Mouse (Mus musculus) R1 (cell line): ENCODE results near the gene Zfp408.
A peak's percentile ranks its signal among the peaks of the same experiment; 100 is the strongest.

Experiments used
- DNase-seq: peaks from one replicate; pipeline ENCODE4 v3.0.0-alpha.2; 2018; ENCODE audit warnings: low read depth, low spot score

The Zfp408 gene

DNA sequence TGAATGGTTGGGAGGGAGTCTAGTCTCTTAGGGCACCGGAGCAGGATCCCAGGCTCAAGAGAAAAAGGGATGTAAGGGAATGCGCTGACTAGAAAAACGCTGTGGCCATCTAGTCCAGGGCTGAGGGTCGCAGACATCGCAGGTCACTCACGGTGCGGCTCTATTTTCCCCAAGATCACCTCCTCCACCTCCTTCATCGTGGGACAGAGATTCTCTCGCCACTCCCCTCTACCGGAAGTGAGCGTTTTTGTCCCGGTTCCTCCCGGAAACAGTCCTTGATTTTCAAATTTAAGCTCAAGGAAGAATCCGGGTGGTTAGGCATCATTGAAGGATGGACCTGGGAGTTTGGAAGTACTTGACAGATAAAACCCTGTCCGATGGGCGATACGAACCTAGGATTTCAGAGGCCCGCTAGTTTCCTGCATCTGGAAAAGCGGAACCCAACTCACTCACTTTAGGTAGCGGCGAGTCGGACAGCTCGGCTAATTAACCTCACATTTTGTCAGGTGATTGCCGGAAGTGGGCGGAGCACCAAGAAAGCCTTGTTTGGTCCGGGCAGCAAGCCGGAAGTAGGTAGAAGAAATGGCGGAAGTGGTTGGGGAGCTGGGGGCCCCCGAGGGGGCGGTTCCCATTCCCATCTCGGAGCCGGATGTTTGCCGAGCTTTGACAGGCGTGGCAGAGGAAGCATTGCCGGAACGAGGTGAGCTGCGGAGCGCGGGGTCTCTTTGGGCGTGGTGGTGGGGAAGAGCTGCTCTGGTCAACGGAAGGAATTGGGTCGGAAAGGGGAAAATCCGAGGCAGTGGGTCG, at the start of gene Zfp408, which contains the start of gene Arhgap1:
Zfp408 (minus strand) TSS at position 239 of the 807 bp plus-strand sequence.
Arhgap1 (plus strand) TSS at position 308 of the 807 bp plus-strand sequence.
- peak; percentile 100 for DNase-seq

DNA sequence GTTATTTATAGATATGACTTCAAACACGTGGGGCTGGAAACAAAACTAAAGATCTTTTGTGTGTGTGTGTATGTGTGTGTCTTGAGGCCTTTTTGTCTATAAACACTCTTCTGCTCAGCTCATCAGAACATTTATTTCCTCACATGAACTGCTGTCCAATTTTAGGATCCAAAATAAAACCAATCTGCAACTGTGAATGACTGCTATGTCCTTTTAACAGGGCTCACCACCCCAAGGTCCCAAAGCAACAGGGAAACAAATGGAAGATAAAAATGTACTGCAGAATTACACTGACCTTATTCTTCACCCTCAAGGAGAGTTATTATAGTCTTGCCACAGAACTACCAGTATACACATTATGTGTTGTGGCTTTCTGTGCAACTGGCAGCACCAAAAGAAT, 49.6 kb upstream of the Zfp408 start:
- no peak for DNase-seq

DNA sequence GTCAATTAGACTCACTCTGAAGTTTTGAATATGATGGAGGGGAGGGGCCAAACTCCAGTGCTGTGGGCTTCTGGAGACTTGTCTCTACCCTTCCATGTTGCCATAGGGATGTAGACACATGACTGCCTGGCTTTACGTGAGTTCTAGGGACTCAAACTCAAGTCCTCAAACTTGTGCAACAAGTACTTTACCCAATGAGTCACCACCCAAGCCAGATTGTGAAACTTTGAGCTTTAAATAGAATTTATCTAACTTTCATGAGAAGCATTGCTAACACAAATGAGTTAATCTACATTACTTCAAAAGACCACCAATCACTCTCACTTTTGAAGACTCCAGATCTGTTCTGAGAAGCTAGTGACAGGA, 46.6 kb upstream of the Zfp408 start:
- DNase-seq, result no peak

DNA sequence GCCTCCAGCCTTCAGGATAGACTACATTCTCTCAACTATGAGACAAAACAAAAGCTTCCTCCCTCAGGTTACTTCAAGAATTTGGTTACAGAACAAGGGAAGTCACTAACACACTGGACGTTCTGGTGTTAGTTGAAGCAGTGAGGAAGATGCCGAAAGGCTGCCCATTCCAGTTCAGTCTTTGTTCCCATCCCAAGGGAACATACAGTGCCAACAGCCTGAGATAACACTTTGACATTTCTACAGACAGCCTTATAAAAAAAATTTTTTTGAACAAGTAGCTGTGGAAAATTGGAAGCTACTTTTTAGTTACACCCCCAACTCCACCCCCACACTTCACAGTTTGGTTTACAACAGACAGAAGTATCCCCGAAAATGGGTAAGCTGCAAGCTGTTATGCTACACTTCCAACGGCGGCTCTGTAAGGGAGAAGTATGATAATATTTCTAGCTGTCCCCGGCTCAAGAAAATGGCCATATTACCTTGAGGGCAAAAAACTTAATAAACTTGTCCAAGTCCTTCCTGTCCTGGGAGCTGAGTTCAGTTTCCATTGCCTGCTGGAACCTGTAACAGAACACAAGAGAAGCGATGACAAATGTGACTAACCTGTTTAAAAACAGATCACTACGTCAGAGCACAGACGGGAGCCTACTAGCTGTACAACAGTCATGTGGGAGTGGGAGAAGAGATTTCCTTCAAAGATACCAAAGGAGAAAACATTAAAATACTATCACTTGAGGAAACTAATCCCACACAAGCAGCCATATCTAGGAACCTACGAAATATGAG, 46.0 kb upstream of the Zfp408 start:
- no peak for DNase-seq

DNA sequence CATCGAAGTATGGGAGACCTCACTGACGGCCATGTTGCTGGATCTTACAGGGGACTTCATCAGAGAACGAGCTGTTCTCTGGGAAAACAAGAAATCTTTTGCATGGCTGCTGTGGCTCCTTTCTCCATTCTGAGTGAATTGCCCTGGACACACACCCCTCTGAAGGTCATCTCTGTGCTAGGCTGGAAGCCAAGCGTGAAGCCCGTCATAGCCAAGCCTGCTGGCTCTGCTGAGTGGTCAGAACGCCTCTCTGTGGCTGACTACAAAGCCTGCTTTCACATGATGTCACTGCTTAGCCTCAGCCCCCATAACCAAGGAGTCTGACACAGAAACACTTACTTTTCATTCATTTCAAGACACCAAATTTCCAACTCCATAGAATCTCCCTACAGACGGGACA, 39.9 kb upstream of the Zfp408 start:
- DNase-seq, result no peak

DNA sequence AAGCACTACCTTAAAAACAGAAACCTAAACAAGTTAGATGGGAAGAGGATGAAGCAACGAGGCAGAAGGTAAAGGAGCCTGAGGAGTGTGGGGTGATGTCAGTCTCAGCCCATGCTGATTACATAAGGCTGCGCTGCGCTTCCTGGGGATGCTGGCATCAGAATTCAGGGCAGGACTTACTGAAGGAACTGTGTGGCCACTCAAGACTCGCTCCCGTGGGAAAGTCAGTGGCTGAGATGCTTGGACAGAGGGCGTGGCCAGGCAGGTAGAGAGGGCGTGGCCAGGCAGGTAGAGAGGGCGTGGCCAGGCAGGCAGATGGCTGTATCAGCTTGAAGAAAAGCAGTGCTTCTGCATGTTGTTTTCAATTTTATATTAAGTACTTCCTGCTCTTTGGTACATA, 34.3 kb upstream of the Zfp408 start:
- DNase-seq, result no peak

DNA sequence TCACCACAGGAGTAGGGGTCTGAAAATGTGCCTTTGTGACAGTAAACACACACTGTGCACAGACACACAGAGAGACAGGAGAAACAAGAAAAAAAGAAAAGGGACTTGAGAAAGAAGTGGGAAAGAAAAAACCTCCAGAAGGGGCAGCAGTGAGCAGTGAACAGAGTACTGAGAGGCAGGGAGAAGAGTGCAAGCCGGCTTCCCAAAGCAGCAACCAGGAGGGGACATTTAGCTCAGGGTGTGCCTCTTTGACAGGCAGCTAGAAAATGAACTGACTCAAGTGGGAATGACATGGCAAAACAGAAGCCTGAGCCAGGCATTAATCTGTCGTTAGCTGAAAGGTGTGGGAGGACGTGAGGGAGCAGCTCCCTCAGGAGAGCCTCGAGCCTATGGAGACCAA, 33.3 kb upstream of the Zfp408 start:
- peak; percentile 82 for DNase-seq

DNA sequence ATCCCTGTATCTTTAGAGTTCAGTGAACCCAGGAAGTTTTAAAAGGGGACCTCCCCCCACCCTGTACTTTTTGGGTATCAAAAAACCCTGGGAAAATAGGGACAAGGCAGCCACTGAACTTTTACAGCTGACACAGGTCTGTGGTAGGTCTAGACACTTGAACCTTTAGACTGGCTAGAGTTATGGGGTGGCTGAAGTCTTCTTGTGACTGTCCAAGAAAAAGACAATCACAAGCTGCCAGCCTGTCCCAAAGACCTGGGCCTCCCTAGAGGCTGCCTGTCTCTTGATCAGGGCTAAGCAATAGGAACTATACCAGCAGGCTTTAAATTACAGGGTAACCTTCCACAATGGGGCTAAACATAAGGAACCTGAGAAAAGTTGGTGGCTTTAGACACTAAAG, 27.4 kb upstream of the Zfp408 start:
- DNase-seq, result no peak

DNA sequence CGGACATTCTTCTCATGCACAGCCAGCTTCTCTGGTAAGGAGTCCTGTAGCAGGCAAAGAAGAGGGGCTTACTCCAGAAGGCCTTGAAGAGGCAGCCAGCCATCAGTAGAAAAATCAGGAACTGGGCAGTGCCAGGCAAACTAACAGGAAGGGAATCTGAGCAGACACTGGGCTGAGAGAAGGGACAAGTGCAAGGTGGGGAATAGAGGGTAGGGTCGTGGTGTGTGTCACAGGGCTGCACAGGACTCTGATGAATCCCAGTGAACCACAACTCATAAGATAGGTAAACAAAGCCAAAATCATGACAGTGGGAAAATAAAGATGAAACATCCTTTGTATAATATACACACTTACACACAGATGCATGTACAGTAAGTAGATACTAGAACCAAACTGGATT, 26.8 kb upstream of the Zfp408 start:
- DNase-seq, result no peak

DNA sequence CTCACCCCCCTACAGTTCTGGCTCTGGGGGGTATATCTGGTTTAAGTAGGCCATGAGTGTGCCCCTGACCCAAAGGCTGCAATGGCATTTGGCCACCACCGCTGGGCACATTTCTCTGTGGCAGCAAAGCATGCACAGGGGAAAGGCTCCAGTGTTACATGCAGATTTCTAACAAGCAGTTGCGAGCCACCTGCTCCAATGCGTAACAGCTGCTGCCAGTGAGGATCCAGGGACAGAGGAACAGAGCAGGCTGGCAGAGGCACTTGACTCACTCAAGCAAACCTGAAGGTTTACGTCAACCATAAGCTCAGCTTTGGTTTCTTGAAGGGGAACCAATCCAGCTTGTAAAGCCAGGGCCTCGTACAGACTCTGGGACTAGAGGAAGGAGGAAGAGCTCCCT, 25.3 kb upstream of the Zfp408 start:
- DNase-seq, result no peak

DNA sequence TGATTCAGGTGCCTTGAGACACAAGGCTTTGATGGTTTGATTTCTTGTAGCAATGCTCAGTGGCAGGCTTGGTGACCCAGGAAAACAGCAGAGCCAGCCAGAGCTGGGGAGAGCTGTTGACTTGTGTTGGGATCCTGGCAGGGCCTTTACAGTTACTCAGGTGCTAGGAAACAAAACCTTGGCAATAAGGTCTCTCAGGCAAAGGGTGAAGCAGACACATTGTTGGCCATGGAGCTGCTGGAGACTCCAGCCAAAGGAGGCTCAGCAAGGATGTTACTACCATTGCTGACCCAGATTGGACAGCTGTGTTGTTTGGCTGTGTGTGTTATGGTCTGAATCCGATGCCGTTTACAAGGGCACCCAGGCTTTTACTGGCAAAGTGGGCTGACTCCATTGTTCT, 24.0 kb upstream of the Zfp408 start:
- no peak for DNase-seq

DNA sequence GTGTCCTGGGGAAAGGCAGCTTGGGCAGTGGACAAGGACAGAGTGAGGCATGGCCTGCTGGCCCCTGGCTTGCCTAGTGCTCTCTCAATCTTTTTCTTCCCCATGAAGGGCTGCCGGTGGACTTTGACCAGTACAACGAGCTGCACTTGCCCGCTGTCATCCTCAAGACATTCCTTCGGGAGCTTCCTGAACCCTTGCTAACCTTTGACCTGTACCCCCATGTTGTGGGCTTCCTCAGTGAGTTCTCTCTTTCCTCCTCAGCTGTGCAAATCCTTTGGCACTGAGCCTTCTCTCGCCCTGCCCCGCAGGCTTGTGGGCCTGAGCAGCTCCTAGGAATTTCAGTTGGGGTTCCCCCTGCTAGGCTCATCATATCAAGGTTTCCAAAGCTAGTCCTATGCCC, 20.4 kb upstream of the Zfp408 start:
- no peak for DNase-seq

DNA sequence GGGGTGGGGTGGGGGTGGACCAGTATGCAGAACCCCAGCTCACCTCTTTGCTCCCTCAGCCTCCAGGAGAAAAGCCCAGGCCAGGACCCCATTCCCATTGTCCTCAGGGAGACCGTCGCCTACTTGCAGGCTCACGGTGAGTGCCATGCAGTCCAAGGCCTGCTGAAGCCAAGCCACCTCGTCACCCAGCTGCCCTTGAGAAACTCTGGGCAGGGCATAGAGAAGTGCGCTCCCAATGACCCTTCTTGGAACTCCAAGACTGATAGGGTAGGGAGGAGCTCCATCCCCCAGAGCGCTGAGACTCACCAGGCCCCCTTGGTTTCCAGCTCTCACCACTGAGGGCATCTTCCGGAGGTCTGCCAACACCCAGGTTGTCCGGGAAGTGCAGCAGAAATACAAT, 19.7 kb upstream of the Zfp408 start:
- DNase-seq, result no peak

DNA sequence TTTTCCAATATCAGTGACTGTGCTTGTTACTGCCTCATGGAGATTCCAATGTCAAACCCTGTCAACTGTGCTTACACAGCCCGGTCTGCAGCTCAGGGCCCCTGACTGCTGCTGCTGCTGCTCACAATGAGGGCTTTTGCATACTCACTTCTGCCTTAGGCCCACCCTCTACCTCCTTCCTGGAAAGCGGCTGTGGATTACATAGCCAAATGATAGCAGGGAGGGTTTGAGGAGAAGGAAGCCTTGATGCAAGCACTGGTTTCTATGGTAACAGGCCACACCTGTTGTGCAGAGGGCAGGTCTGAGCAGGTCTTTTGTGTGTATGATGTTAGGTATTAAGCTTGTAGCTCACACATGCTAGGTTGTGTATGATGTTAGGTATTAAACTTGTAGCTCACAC, 18.2 kb upstream of the Zfp408 start:
- DNase-seq, result peak; percentile 84

DNA sequence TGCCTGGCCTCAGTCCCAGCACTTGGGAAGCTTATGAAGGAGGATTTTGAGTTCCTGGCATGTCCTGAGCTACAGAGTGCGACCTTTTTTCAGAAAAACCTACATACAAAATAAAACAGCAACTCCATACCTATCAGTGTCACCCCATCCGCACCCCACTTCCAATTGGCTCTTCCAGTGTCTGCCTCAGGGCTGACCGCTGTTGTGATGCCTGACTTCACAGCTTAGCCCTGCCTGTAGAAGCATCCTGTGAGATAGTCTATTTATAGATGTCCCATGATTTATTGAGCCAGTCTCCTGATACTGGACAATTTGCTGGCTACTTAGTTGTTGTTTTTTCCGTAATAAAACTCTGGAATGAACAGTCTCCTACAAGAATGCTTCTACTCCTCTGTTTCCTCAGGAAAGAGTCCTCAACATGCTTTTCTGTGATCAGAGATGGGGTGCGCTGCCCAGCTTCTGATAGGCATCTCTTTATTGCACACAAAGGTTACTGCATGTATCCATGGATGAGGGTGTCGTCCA, 16.9 kb upstream of the Zfp408 start:
- DNase-seq, result no peak

DNA sequence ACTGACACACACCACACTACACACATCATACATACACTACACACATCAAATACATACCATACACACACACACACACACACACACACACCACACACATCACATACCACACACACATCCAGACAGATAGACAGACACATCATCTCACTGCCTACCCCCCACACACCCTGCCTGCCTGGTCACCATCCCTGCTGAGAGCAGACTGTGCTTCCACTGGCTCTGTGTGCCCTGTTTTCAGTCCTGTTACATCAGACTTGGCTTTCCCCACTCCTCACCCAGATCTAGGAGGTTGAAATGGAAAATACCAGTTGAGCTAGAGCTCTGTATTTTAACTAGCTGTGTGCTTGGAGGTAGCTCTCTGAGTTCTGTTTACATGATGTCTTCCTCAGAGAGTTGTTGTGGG, 15.2 kb upstream of the Zfp408 start:
- no peak for DNase-seq

DNA sequence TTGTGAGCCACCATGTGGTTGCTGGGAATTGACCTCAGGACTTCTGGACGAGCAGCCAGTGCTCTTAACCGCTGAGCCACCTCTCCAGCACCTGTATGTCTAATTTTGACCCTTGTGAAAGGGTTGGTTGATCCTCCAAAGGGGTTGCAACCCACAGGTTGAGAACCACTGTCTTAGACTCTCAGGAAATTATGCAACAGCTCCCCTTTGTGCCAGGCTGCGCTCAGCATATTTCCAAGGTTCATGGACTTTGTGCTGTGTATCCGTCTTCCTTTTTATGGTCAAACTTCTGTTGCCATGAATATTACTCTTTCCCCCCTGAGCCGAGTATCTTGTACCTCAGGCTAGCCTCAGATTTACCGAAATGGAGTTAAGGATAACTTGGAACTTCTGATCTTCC, 11.4 kb upstream of the Zfp408 start:
- no peak for DNase-seq

DNA sequence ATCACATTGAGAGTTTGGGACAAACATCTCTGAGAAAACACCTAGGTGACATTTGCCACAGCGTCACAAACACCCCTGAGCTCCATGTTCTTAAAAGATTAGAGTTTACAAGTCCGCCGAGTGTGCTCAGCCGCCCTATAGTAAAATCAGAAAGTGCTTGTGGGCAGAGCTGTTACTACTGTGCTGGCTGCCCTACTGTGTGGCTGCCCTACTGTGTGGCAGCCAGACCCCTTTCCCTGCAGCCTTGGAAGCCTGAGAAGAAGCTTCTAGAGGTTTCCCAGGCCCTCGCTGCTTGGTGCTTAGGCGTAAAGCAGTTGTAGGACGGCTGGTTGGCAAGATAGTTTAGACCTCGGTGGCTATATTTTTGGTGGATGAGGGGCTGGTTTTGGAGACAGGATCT, 10.1 kb upstream of the Zfp408 start:
- no peak for DNase-seq

DNA sequence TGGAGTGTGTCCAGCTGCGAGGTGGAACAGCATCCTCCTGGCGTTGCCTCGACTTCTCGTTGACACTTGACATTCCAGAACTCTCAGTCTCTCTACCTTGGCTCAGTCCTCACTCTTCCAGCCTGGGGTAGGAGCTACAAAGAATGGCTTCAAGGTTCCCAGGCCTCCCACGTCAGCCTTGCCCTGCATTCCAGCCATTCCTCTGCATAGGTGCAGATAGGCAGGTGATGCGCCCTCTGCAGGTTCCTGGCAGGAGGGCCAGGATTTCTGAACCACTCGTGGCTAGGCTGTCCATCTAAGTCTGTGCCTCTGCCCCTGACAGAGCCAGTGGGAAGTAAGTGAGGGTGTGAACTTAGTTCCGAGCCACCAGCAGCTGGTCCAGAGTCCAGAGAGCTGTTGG, 7.2 kb upstream of the Zfp408 start:
- DNase-seq, result peak; percentile 95

DNA sequence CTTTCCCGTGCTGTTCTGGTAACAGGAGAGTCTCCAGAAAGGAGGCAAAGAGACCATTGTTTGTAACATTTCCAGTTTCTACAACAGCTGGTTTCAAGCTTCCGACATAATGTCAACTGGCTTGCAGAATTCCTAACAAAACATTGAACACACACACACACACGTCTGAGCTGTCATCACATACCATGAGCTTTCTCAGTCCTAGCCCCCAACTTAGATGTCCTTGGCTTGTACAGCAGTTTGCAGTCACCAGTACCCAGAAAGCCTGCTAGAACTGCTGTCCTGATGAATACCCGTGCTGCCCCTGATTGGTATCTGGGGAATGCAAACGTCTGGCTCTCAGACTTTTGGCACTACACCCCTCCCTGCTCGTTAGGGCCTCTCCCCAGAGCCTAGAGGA, 6.2 kb upstream of the Zfp408 start:
- no peak for DNase-seq

DNA sequence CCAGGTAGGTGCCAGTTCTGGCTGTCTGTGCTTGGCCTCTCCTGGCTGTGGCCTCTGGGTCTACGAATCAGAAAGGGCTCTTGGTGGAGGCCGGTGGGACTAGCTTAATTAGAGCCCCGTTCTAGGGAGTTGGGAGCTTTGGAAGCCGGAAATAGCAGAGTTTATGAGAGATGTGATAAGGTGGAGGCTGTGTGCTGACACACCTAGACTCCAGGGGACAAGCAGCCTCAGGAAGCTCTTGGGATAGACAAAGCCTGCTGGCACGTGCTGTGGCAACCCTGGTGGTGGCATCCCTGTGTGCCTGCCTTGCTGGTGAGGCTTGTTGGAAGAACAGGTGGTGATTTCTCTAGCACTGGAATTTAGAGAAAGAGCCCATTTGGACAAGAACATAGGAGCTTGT, 5.8 kb upstream of the Zfp408 start:
- no peak for DNase-seq

DNA sequence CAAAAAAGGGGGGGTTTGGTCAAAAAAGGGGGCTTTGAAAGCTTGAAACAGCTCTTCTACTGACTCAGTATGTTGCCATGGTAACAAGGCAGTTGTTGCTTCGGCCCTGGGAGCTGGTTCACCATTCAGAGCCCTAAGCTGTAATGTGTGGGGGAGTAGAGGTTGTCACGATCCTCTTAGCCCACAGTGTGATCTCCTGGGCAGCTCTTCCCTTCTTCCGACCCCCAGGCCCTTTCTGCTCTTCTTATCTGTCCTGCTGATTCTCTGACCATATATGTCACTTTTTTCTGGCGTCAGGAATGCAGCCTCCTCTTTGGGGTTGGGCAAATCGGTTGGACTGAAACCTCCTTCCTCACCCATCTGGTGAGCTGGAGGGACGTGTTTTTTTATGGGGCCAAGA, 3.3 kb upstream of the Zfp408 start:
- DNase-seq, result peak; percentile 62
